In genomic region chr4:132805599-132806197, GRCm38 (mm10) we compare ENCODE assay signal across 19 mouse cellular contexts. TPM values are rescaled to one million over a fixed set of nuclear protein-coding genes. Genes with fewer than 3 reads are reported as not detected.
DNase-seq lines count a peak whose midpoint lies in the region; ATAC-seq and TF ChIP-seq lines count a peak whose summit lies in the region.
"Had no signal": no experiment of that assay in that cellular context is flagged by ENCODE, and none has a peak within 500 bp of the region (broad histone marks: within the 10 kb centered on the region; RNA-seq: fewer than 3 reads in every experiment).

No protein-coding gene starts in this region.

- H3K9me3 ChIP-seq in embryonic facial prominence, embryonic 14.5 days (ENCODE audit: control insufficient read depth, low read length) = peaks cover 4% of the 10 kb centered on the region
- H3K9me3 ChIP-seq in embryonic facial prominence, embryonic 10.5 days = 0 out of 2 replicates have a peak, but pooled peaks cover 4% of the 10 kb centered on the region
- peaks cover 3% of the 10 kb centered on the region; the same call in 1 of the 2 replicates for H3K9me3 ChIP-seq in liver, postnatal 0 days (ENCODE audit: low read length)
- H3K9me3 ChIP-seq: embryonic facial prominence, embryonic 12.5 days; G1E; lung, embryonic 15.5 days; midbrain, embryonic 15.5 days had no signal

- no peak for TF ChIP-seq EP300 in liver, postnatal 0 days (IDR thresholded peaks at IDR 0.05; ENCODE audit: low read depth)

- H3K36me3 ChIP-seq in embryonic facial prominence, embryonic 14.5 days (ENCODE audit: control insufficient read depth, insufficient read depth, low read length) = no peaks in the 10 kb centered on the region
- no peaks in the 10 kb centered on the region for H3K36me3 ChIP-seq in embryonic facial prominence, embryonic 10.5 days (replicated peaks)
- no peaks in the 10 kb centered on the region for H3K36me3 ChIP-seq in liver, postnatal 0 days (replicated peaks; ENCODE audit: insufficient read depth, low read length)
- H3K36me3 ChIP-seq: embryonic facial prominence, embryonic 12.5 days; G1E; lung, embryonic 15.5 days; midbrain, embryonic 15.5 days had no signal

- peak; percentile 10 for DNase-seq in embryonic facial prominence, embryonic 14.5 days (ENCODE audit: low spot score)
- no peak for DNase-seq in embryonic facial prominence, embryonic 10.5 days (ENCODE audit: low spot score)
- DNase-seq in liver, postnatal 0 days = no peak
- DNase-seq in liver = no peak
- DNase-seq in NIH3T3 (ENCODE audit: low read depth) = peak; percentile 18
- no peak for DNase-seq in frontal cortex, postnatal 14 days (ENCODE audit: low spot score in 2 of 2)
- DNase-seq in gastrocnemius, postnatal 4 days (ENCODE audit: low spot score in 2 of 2) = no peak
- DNase-seq: cerebellum, adult 9-10 months; gastrocnemius, postnatal 36 days; kidney, adult 2 months; kidney, postnatal 14 days; left cerebral cortex, postnatal 4 days; thymus, postnatal 25 days had no signal

- no peak overlapping the region for H3K4me2 ChIP-seq in embryonic facial prominence, embryonic 14.5 days (ENCODE audit: low read depth, low read length)
- H3K4me2 ChIP-seq in liver, postnatal 0 days (ENCODE audit: low read depth, low read length) = no peak overlapping the region
- H3K4me2 ChIP-seq: embryonic facial prominence, embryonic 12.5 days; lung, embryonic 15.5 days; midbrain, embryonic 15.5 days had no signal

- ATAC-seq in embryonic facial prominence, embryonic 14.5 days (ENCODE audit: low read depth) = no peak
- no peak for ATAC-seq in liver, postnatal 0 days
- 0 out of 2 replicates have a peak, but pooled peaks have one; percentile 27 for ATAC-seq in megakaryocyte-erythroid progenitor cell, adult 5-6 weeks (replicated peaks; ENCODE audit: low FRiP score, low TSS enrichment, poor library complexity, severe bottlenecking)
- ATAC-seq: midbrain, embryonic 15.5 days had no signal

- no peaks in the 10 kb centered on the region for H3K4me1 ChIP-seq in embryonic facial prominence, embryonic 14.5 days (ENCODE audit: control insufficient read depth, insufficient read depth, low read length)
- no peaks in the 10 kb centered on the region for H3K4me1 ChIP-seq in embryonic facial prominence, embryonic 10.5 days
- peaks cover 32% of the 10 kb centered on the region for H3K4me1 ChIP-seq in liver, postnatal 0 days (ENCODE audit: insufficient read depth)
- H3K4me1 ChIP-seq: embryonic facial prominence, embryonic 12.5 days; midbrain, embryonic 15.5 days had no signal

- H3K27ac ChIP-seq in embryonic facial prominence, embryonic 14.5 days (replicated peaks; ENCODE audit: low read depth, low read length) = no peak overlapping the region
- H3K27ac ChIP-seq in embryonic facial prominence, embryonic 10.5 days (replicated peaks) = no peak overlapping the region
- 0 out of 2 replicates have a peak overlapping the region, but pooled peaks have one; percentile 29 for H3K27ac ChIP-seq in liver, postnatal 0 days (ENCODE audit: low read depth)
- H3K27ac ChIP-seq: embryonic facial prominence, embryonic 12.5 days; lung, embryonic 15.5 days; midbrain, embryonic 15.5 days had no signal

- no peak overlapping the region for H3K4me3 ChIP-seq in embryonic facial prominence, embryonic 14.5 days (ENCODE audit: low read depth, low read length)
- H3K4me3 ChIP-seq in embryonic facial prominence, embryonic 10.5 days = no peak overlapping the region
- no peak overlapping the region for H3K4me3 ChIP-seq in liver, postnatal 0 days (ENCODE audit: low read depth, low read length)
- H3K4me3 ChIP-seq: embryonic facial prominence, embryonic 12.5 days; lung, embryonic 15.5 days; megakaryocyte, embryonic 14.5 days; midbrain, embryonic 15.5 days had no signal

- no peaks in the 10 kb centered on the region for H3K27me3 ChIP-seq in embryonic facial prominence, embryonic 14.5 days (replicated peaks; ENCODE audit: control insufficient read depth, insufficient read depth, low read length)
- H3K27me3 ChIP-seq in embryonic facial prominence, embryonic 10.5 days (replicated peaks; ENCODE audit: low read depth, poor library complexity, severe bottlenecking) = no peaks in the 10 kb centered on the region
- no peaks in the 10 kb centered on the region for H3K27me3 ChIP-seq in liver, postnatal 0 days (ENCODE audit: insufficient read depth, low read length)
- H3K27me3 ChIP-seq: embryonic facial prominence, embryonic 12.5 days; lung, embryonic 15.5 days; midbrain, embryonic 15.5 days had no signal

- 81% methylated on average over 12 of the region's 12 CpGs for WGBS in embryonic facial prominence, embryonic 14.5 days
- 90% methylated on average over 12 of the region's 12 CpGs for WGBS in embryonic facial prominence, embryonic 10.5 days
- 71% methylated on average over 12 of the region's 12 CpGs for WGBS in liver, postnatal 0 days (ENCODE audit: insufficient replicate concordance)

- no peak for TF ChIP-seq CTCF in liver, postnatal 0 days (IDR thresholded peaks at IDR 0.05; ENCODE audit: low read depth)

- no peak overlapping the region for H3K9ac ChIP-seq in embryonic facial prominence, embryonic 14.5 days (ENCODE audit: low read depth, low read length)
- no peak overlapping the region for H3K9ac ChIP-seq in liver, postnatal 0 days (replicated peaks)
- H3K9ac ChIP-seq: embryonic facial prominence, embryonic 12.5 days; lung, embryonic 15.5 days; midbrain, embryonic 15.5 days had no signal

RNA-seq across cellular contexts. Expression of gene Themis2, which starts 9.5 kb away (rescaled TPM):
- 1.3 and 2.1 TPM in 2 replicates for polyA plus RNA-seq in embryonic facial prominence, embryonic 14.5 days (2014; fragmentation: Nextera tagmentation; extraction: Ambion mirVana)
- polyA plus RNA-seq in embryonic facial prominence, embryonic 10.5 days (2016; fragmentation: Nextera tagmentation; extraction: Ambion mirVana) = 0.69 and 0.80 TPM in 2 replicates
- polyA plus RNA-seq in liver, postnatal 0 days (2015; fragmentation: Nextera tagmentation; extraction: Ambion mirVana) = 3.1 and 3.5 TPM in 2 replicates
- 2.0 and 3.9 TPM in 2 replicates for total RNA-seq in megakaryocyte-erythroid progenitor cell, adult 5-6 weeks (2014; fragmentation: Nextera tagmentation)
- 0.80 and 1.7 TPM in 2 replicates for total RNA-seq in megakaryocyte-erythroid progenitor cell, adult 5-6 weeks (2017)
- 1 to 10 TPM; 3.2 to 3.4 TPM for total RNA-seq in gastrocnemius, postnatal 4 days (2021)

RNA-seq across cellular contexts. Expression of gene Ppp1r8, which starts 37.3 kb away (rescaled TPM):
- 61.3 and 67.9 TPM in 2 replicates for polyA plus RNA-seq in embryonic facial prominence, embryonic 14.5 days (2014; fragmentation: Nextera tagmentation; extraction: Ambion mirVana)
- 80.3 and 81.8 TPM in 2 replicates for polyA plus RNA-seq in embryonic facial prominence, embryonic 10.5 days (2016; fragmentation: Nextera tagmentation; extraction: Ambion mirVana)
- polyA plus RNA-seq in liver, postnatal 0 days (2015; fragmentation: Nextera tagmentation; extraction: Ambion mirVana) = 11.1 and 11.9 TPM in 2 replicates
- total RNA-seq in megakaryocyte-erythroid progenitor cell, adult 5-6 weeks (2014; fragmentation: Nextera tagmentation) = 67.6 and 68.4 TPM in 2 replicates
- total RNA-seq in megakaryocyte-erythroid progenitor cell, adult 5-6 weeks (2017) = 75.2 and 88.5 TPM in 2 replicates
- 10 to 100 TPM; 30.6 to 31.3 TPM for total RNA-seq in gastrocnemius, postnatal 4 days (2021)

RNA-seq across cellular contexts. Expression of gene Rpa2, which starts 37.6 kb away (rescaled TPM):
- 94.9 and 109 TPM in 2 replicates for polyA plus RNA-seq in embryonic facial prominence, embryonic 14.5 days (2014; fragmentation: Nextera tagmentation; extraction: Ambion mirVana)
- 173 and 192 TPM in 2 replicates for polyA plus RNA-seq in embryonic facial prominence, embryonic 10.5 days (2016; fragmentation: Nextera tagmentation; extraction: Ambion mirVana)
- polyA plus RNA-seq in liver, postnatal 0 days (2015; fragmentation: Nextera tagmentation; extraction: Ambion mirVana) = 38.6 and 43.0 TPM in 2 replicates
- 108 and 128 TPM in 2 replicates for total RNA-seq in megakaryocyte-erythroid progenitor cell, adult 5-6 weeks (2014; fragmentation: Nextera tagmentation)
- total RNA-seq in megakaryocyte-erythroid progenitor cell, adult 5-6 weeks (2017) = 52.6 and 55.3 TPM in 2 replicates
- 10 to 100 TPM; 25.0 to 25.9 TPM for total RNA-seq in gastrocnemius, postnatal 4 days (2021)

RNA-seq across cellular contexts. Expression of gene Smpdl3b, which starts 48.6 kb away (rescaled TPM):
- polyA plus RNA-seq in embryonic facial prominence, embryonic 14.5 days (2014; fragmentation: Nextera tagmentation; extraction: Ambion mirVana) = 6.7 and 7.9 TPM in 2 replicates
- 4.3 and 4.4 TPM in 2 replicates for polyA plus RNA-seq in embryonic facial prominence, embryonic 10.5 days (2016; fragmentation: Nextera tagmentation; extraction: Ambion mirVana)
- polyA plus RNA-seq in liver, postnatal 0 days (2015; fragmentation: Nextera tagmentation; extraction: Ambion mirVana) = 0.31 and 0.34 TPM in 2 replicates
- total RNA-seq in megakaryocyte-erythroid progenitor cell, adult 5-6 weeks (2014; fragmentation: Nextera tagmentation) = not detected in 2 replicates
- not detected in 2 replicates for total RNA-seq in megakaryocyte-erythroid progenitor cell, adult 5-6 weeks (2017)
- 1 to 10 TPM; 2.3 to 2.6 TPM for total RNA-seq in gastrocnemius, postnatal 4 days (2021)

Comparison
In these comparisons a context has a peak if more than half of its experiments do, and no peak if none do; other contexts are left out.
1. DNase-seq: peak in embryonic facial prominence, embryonic 14.5 days (single experiment) and NIH3T3 (single experiment); none in embryonic facial prominence, embryonic 10.5 days (single experiment), liver, postnatal 0 days (single experiment), liver (single experiment), frontal cortex, postnatal 14 days (0 of 2) and gastrocnemius, postnatal 4 days (0 of 2).